Mouse (Mus musculus) naive thymus-derived CD4-positive, alpha-beta T cell, adult 5 months (primary cell): ENCODE data around the gene Apol7e. TPM values are rescaled to one million over a fixed set of nuclear protein-coding genes. Genes with fewer than 3 reads are reported as not detected.

Experiments
- polyA plus RNA-seq: library from polyadenylated mRNA; unstranded; fragments of 100-300 nt; shearing (Covaris generic); gene quantifications from one replicate; pipeline ENCODE4 v1.2.1, GENCODE M21; 2017

Gene Apol7e
- 142 TPM for polyA plus RNA-seq

GRCm38 (mm10) chr15:77698656-77699055 is at the start of gene Apol7e:
Gene Apol7e, plus strand, starts transcription at chr15:77698857.

GRCm38 (mm10) chr15:77728739-77729138 is 30.1 kb downstream of the Apol7e start, which contains the start of gene Apol9b:
Gene Apol9b, plus strand, starts transcription at chr15:77729039.

GRCm38 (mm10) chr15:77756848-77757247 is 58.2 kb downstream of the Apol7e start, which contains the start of gene Apol8:
Gene Apol8, minus strand, starts transcription at chr15:77757003.

Other genes starting within 250 kb of the Apol7e start
- gene Apol10a, start 221.8 kb upstream of the Apol7e start, polyA plus RNA-seq: not detected
- gene Apol11a, start 190.6 kb upstream of the Apol7e start, polyA plus RNA-seq: not detected
- gene Apol7c, start 165.5 kb upstream of the Apol7e start, polyA plus RNA-seq: not detected
- gene 1700025B11Rik, start 137.0 kb upstream of the Apol7e start, polyA plus RNA-seq: not detected
- gene Apol10b, start 102.7 kb upstream of the Apol7e start, polyA plus RNA-seq: 0.63 TPM
- gene Gm36245, start 99.6 kb upstream of the Apol7e start, polyA plus RNA-seq: not detected
- gene Apol11b, start 55.6 kb upstream of the Apol7e start, polyA plus RNA-seq: not detected
- gene Apol9b, start 30.2 kb downstream of the Apol7e start, polyA plus RNA-seq: 0.91 TPM
- not detected for gene Apol8, start 58.1 kb downstream of the Apol7e start, polyA plus RNA-seq
- 301 TPM for gene Myh9, start 143.3 kb downstream of the Apol7e start, polyA plus RNA-seq
- 156 TPM for gene Txn2, start 230.1 kb downstream of the Apol7e start, polyA plus RNA-seq